Mouse (Mus musculus): ENCODE measurements around the gene Imp4.
"Not testable (repeated sequence)": the region's sequence is repeated elsewhere in the genome, so short reads cannot be mapped to it uniquely, and the experiment has no call there.

Gene Imp4

GRCm38 (mm10) chr1:34439215-34439960, at the start of gene Imp4, which contains the start of gene Ccdc115:
Imp4 (plus strand) TSS chr1:34439851.
Ccdc115 (minus strand) TSS chr1:34439672.
- peak; percentile 97 for DNase-seq

GRCm38 (mm10) chr1:34396321-34396720, 43.3 kb upstream of the Imp4 start:
- DNase-seq, result peak; percentile 8

- DNase-seq, result no peak
Measured at GRCm38 (mm10) chr1:34399182-34399953, 40.3 kb upstream of the Imp4 start.

GRCm38 (mm10) chr1:34428466-34428865, 11.2 kb upstream of the Imp4 start:
- no peak for DNase-seq

- DNase-seq, result no peak
Measured at GRCm38 (mm10) chr1:34429281-34429680, 10.4 kb upstream of the Imp4 start.

- DNase-seq, result no peak
Measured at GRCm38 (mm10) chr1:34430981-34431380, 8.7 kb upstream of the Imp4 start.

- no peak for DNase-seq
Measured at GRCm38 (mm10) chr1:34431431-34431830, 8.2 kb upstream of the Imp4 start.

GRCm38 (mm10) chr1:34432411-34432775, 7.3 kb upstream of the Imp4 start:
- DNase-seq, result no peak

- no peak for DNase-seq
Measured at GRCm38 (mm10) chr1:34432776-34433481, 6.7 kb upstream of the Imp4 start.

GRCm38 (mm10) chr1:34433891-34434521, 5.6 kb upstream of the Imp4 start:
- no peak for DNase-seq

GRCm38 (mm10) chr1:34434660-34435160, 4.9 kb upstream of the Imp4 start:
- DNase-seq, result peak; percentile 87

- DNase-seq, result no peak
Measured at GRCm38 (mm10) chr1:34435371-34436120, 4.1 kb upstream of the Imp4 start.

GRCm38 (mm10) chr1:34436374-34436773, 3.3 kb upstream of the Imp4 start:
- no peak for DNase-seq

- not testable (repeated sequence) for DNase-seq
Measured at GRCm38 (mm10) chr1:34437366-34437765, 2.3 kb upstream of the Imp4 start.

GRCm38 (mm10) chr1:34438381-34439051, 1.1 kb upstream of the Imp4 start:
- no peak for DNase-seq

- no peak for DNase-seq
Measured at GRCm38 (mm10) chr1:34439961-34440630, 445 bp downstream of the Imp4 start.

- no peak for DNase-seq
Measured at GRCm38 (mm10) chr1:34443124-34443523, 3.5 kb downstream of the Imp4 start.

GRCm38 (mm10) chr1:34458431-34458830, 18.8 kb downstream of the Imp4 start:
- DNase-seq, result no peak

GRCm38 (mm10) chr1:34459284-34460060, 19.8 kb downstream of the Imp4 start, which contains the start of gene Ptpn18:
Ptpn18 (plus strand) TSS chr1:34459762.
- peak; percentile 83 for DNase-seq

- no peak for DNase-seq
Measured at GRCm38 (mm10) chr1:34460061-34460441, 20.4 kb downstream of the Imp4 start.
